Mouse (Mus musculus) E14TG2a.4 (cell line): ENCODE measurements around the gene Nfib.

ENCODE experiments used
- CTCF ChIP-seq: conservative IDR thresholded peaks from 2 replicates; pipeline ENCODE4 v1.5.1; 2014; ENCODE audit warnings: low read length
- POU5F1 ChIP-seq: IDR thresholded peaks from 2 replicates; pipeline ENCODE4 v1.6.1; 2014; ENCODE audit warnings: low read length, borderline replicate concordance

DNA sequence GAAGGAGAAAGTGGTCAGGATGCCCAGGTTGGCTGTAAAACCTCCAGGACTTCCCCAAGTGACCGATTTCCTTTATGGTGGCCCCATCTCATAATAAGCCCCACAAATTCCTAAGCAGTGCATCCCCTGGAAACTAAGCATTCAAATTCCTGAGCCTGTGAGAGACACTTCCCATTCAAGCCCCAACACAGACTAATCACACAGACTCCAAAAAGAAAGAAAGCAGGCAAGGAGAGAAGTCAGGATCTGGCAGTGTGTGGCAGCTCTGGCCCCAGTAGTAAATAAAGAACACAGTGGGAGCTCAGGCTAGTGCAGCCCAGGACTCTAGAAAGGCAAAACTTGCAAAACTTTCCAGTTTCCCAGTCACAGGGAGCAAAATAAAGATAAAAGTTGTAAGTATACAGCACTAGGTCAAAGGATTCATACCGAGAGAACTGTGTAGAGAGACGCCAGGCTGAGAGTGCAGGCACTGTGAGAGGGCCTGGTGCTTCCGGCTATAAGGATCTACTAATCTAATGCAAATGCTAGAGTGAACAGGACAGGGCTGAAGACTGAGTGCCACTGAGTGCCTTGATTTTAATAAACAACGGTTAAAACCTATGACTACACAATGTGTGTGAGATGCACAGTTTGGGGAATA, 24.8 kb upstream of the Nfib start:
- TF ChIP-seq POU5F1: no peak
- no peak for TF ChIP-seq CTCF
